Mouse (Mus musculus) right cerebral cortex, postnatal 14 days (tissue): ENCODE data around the gene Bbx.

Source experiments
- DNase-seq: peaks from one replicate; pipeline ENCODE4 v3.0.0; 2022

Gene Bbx

GRCm38 (mm10) chr16:50309411-50310042 is 122.7 kb downstream of the Bbx start:
- DNase-seq, result peak; percentile 67

GRCm38 (mm10) chr16:50308256-50308655 is 123.9 kb downstream of the Bbx start:
- DNase-seq, result no peak

- DNase-seq, result no peak
Measured at GRCm38 (mm10) chr16:50307231-50307630, 125.0 kb downstream of the Bbx start.

- no peak for DNase-seq
Measured at GRCm38 (mm10) chr16:50306727-50307126, 125.5 kb downstream of the Bbx start.

- no peak for DNase-seq
Measured at GRCm38 (mm10) chr16:50305156-50305555, 127.0 kb downstream of the Bbx start.

- no peak for DNase-seq
Measured at GRCm38 (mm10) chr16:50302566-50302965, 129.6 kb downstream of the Bbx start.

GRCm38 (mm10) chr16:50298743-50299443 is 133.3 kb downstream of the Bbx start:
- no peak for DNase-seq

- DNase-seq, result peak; percentile 13
Measured at GRCm38 (mm10) chr16:50293502-50294228, 138.5 kb downstream of the Bbx start.

GRCm38 (mm10) chr16:50292834-50293233 is 139.4 kb downstream of the Bbx start:
- no peak for DNase-seq

- DNase-seq, result no peak
Measured at GRCm38 (mm10) chr16:50289764-50290163, 142.4 kb downstream of the Bbx start.

GRCm38 (mm10) chr16:50272813-50273212 is 159.4 kb downstream of the Bbx start:
- no peak for DNase-seq

- DNase-seq, result no peak
Measured at GRCm38 (mm10) chr16:50262647-50263046, 169.5 kb downstream of the Bbx start.

GRCm38 (mm10) chr16:50262209-50262608 is 170.0 kb downstream of the Bbx start:
- no peak for DNase-seq

- no peak for DNase-seq
Measured at GRCm38 (mm10) chr16:50261741-50262140, 170.4 kb downstream of the Bbx start.

GRCm38 (mm10) chr16:50254522-50255159 is 177.5 kb downstream of the Bbx start:
- DNase-seq, result no peak

GRCm38 (mm10) chr16:50251417-50251975 is 180.7 kb downstream of the Bbx start:
- DNase-seq, result no peak

- no peak for DNase-seq
Measured at GRCm38 (mm10) chr16:50250469-50250868, 181.7 kb downstream of the Bbx start.

GRCm38 (mm10) chr16:50249036-50249435 is 183.2 kb downstream of the Bbx start:
- no peak for DNase-seq

- no peak for DNase-seq
Measured at GRCm38 (mm10) chr16:50242444-50242843, 189.7 kb downstream of the Bbx start.

- DNase-seq, result no peak
Measured at GRCm38 (mm10) chr16:50241604-50242003, 190.6 kb downstream of the Bbx start.

GRCm38 (mm10) chr16:50235231-50235630 is 197.0 kb downstream of the Bbx start:
- no peak for DNase-seq

- no peak for DNase-seq
Measured at GRCm38 (mm10) chr16:50230624-50231023, 201.6 kb downstream of the Bbx start.

GRCm38 (mm10) chr16:50228833-50229232 is 203.4 kb downstream of the Bbx start:
- no peak for DNase-seq
